Mouse (Mus musculus): ENCODE measurements at regions not wholly inside any gene's neighbourhood (a gene's known extent, or its start where the extent isn't known, plus 50 kb on each side); places are given as distances from the start of the nearest gene placed in this dataset.

DNA sequence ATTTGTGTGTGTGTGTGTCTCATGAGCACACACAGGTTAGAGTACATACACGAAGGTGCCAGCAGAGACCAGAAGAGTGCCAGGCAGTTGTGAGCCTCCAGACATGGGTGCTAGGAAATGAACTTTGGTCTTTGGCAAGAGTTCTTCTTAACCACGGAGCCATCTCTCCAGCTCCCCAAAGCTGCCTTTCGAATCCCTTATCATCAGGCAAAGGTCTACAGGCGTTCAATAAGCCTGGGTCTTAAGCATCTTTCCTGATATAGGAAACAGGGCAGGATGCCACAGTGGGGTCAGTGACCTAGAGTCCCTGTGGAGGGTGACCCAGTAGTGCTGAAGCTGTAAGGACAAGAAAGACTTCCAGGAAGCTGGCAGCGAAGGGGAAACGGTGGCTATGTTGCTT is 173.6 kb upstream of the Jmjd1c start:
- intact Hi-C loops (cut with DNase I): no loop called here

DNA sequence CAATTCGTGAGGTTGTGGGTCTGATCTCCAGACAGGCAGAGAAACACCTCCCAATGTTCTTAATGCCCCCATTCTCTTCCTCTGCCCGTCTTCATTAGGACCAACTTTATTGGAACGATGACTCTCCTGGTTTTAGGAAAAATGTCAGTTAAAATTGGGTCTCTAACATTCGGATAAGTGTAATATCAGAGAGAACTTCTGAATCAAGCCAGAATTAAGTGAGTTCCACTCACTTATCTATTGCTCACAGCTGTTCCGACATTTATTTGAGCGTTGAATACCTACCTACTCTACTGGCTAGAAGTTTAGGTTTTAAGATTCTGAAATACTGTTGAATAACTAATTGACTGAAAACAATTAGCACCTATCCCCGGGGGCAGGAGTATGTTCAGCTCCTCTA is 172.0 kb upstream of the Jmjd1c start:
- DNase-seq: no peak
- intact Hi-C loops (cut with DNase I): no loop called here

More for the DNA sequence above, 173.6 kb upstream of the Jmjd1c start:
- no peak for DNase-seq

DNA sequence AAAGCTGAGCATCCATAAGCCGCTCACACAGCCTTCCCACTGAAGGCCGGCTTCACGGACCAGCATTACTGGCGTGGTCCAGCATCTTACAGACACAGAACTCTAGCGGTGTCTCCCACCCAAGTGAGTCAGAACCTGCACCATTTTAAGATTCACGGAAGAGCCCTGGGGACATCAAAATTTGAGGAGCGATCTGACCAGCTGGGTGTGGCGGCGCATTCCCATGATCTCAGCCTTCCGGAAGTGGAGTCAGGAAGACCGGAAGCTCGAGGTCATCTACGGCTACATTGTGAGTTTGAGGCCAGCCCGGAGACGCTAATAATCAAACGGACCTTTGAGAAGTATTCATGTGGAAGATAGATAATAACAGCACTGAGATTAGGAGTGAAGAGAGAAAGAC is 171.5 kb upstream of the Jmjd1c start:
- intact Hi-C loops (cut with DNase I): no loop called here
- no peak for DNase-seq

DNA sequence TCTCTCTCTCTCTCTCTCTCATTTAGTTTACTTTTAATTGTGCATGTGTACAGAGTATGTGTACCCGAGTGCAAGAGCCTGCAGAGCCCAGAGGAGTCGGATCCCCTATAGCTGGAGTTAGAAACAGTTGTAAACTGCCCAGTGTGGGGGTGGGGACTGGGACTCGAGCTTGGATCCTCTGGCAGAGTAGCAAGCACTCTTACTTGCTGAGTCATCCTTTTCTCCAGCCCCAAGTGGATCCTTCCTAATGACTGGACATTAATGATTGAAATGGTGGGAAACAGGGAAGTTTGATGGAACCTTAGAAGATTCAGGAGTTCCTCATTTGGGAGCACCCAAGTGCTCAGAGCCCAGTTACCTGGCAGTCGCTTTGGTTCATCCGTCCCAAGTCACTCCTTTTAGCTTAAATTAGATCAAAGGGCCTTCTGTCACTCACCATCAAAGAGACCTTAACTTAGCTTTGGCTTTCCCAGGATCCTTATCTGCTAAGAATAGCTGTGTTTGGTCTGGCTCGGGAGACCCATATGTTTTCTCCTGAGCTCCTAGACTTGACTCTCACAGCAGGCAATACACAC is 170.3 kb upstream of the Jmjd1c start:
- intact Hi-C loops (cut with DNase I): no loop called here
- no peak for DNase-seq

DNA sequence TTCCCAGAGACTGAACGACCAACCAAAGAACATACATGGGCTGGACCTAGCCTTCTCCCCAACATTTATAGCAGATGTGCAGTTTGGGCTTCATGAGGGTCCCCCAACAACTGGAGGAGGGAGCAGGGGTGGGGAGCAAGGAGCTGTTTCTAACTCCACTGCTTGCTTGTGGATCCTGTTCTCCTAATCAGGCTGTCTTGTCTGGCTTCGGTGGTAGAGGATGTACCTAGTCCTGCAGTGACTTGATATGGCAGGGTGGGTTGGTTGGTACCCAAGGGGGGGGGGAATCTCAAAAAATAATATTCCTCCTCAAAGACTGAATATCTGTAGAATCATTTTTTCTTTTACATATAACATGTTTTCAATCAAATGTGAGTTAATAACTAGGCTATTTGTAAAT is 168.3 kb upstream of the Jmjd1c start:
- intact Hi-C loops (cut with DNase I): no loop called here
- no peak for DNase-seq

DNA sequence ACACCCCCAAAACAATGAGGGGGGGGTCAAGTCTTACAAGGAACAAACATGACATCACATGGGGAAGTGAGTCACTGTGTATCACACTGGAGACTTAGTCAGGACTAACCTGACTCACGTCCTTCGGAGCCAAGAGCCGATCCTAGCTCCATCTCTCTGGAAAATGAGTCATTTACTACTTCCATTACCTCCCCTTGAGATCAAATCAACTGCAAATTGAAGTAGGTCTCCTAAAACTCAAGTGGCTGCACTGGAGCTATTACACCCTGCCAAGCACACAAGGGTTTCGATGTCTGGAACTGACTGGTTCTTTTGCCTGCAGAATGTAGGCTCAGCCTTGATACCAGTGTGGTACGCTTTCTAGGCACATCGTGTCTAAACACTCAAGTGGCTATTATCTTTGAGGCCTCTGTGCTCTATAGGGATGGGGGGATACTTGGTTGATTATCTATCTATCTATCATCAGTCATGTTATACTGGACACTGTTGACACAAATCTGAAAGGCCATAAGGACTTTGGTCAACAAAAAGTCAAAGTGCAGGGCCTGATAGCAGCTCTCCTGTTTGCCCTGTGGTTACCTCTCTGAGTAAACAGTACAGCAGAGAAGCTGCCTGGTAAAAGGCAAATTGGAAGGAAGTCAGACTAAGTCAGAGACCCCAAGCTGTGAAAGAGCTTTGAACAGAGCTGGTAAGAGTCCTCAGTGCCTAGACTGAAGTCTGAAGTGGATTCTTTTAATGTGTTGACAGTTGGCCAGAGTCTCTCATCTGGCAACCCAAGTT is 167.5 kb upstream of the Jmjd1c start:
- peak in 1 of 2 experiments; percentile 36 for DNase-seq
- intact Hi-C loops (cut with DNase I): no loop called here

DNA sequence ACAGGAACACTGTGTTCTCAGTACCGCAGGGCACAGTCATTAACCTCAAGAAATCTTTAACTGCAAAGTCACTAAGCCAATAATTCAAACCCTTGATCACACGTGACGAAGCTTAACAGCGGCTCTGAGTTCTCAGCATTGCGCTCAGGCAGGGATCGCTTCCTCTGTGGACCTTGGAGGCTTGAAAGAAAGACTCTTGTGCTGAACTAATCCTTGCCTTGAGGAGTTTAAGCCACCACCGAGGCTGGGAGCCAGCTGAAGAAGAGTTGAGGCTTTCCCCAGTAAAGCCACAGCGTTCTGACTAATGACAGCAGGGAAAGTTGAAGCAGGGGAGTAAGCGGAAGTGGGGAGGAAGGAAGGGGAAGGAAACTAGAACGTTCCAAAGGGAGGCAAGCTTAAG is 165.4 kb upstream of the Jmjd1c start:
- intact Hi-C loops (cut with DNase I): no loop called here
- DNase-seq: no peak

DNA sequence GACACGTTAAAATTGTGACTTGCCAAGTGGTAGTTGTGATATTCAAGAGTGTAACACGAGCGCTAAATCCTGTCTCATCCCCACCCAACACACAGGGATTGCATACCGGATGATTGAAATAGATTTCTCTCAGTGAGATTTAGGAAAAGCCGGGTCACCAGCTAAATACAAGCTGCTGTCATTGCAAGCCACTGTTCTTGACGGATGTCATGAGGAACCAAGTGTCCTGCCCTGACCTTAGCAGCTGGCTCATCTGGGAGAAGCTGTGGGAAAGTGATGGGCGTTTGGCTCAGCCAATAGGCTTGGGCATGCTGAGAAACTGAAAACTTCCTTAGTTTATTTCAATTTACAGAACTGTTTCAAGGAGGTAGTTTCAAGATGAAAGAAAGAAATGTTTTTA is 164.4 kb upstream of the Jmjd1c start:
- intact Hi-C loops (cut with DNase I): no loop called here
- DNase-seq: peak in 1 of 2 experiments; percentile 50

DNA sequence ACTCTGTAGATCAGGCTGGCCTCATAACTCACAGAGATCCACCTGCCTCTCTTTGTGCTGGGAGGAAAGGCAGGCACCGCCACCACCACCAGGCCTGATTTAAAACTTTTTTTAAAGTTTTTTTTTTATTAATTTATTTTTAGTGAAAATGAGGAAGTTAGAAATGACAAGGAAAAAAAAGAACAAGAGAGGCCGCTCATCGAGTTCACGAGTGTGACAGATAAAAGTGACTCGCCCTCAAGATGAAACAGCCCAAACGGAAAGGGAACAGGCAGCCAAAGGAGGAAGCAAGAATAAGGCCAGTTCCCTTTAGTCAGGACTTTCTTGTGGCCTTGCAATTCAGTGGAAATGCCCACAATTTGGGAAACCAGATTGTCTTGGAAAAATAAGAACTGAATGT is 163.4 kb upstream of the Jmjd1c start:
- intact Hi-C loops (cut with DNase I): no loop called here
- no peak for DNase-seq

DNA sequence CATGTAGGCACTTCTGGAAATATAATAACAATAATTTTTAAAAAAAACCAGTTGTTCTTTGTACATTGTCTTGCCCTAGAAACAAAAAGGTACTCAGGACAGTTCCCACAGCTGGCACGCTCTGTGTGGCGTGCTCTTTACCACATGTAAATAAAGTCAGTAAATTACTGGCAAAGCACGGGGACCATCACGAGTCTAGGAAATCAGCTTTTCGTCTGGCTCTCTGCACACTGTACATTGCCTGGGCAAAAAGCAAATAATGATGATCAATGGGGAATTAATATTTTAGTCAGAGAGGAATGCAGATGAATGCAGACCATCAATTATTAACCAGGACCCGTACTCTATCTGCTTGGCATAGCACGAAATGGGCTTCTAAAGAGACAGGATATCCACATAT is 162.2 kb upstream of the Jmjd1c start:
- no peak for DNase-seq
- intact Hi-C loops (cut with DNase I): no loop called here

DNA sequence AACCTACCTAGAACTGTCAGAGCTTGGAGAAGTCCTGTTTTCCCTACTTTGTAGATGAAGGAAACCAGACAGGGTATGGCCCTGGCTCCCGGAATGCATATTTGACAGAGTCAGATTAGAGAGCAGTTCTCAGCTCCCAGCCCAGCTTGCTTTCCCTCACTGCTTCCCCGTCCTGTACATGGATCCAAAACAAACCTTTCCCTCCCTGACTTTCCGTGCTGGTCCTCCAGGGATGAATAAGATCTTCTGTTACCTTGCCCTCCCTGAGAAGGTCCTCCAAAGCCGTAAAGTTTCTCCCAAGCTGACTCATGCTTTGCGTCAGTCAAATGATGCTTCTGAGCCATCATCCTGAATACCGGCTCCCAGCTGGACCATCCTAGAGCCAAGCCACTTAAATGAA is 160.2 kb upstream of the Jmjd1c start:
- intact Hi-C loops (cut with DNase I): no loop called here
- no peak for DNase-seq

DNA sequence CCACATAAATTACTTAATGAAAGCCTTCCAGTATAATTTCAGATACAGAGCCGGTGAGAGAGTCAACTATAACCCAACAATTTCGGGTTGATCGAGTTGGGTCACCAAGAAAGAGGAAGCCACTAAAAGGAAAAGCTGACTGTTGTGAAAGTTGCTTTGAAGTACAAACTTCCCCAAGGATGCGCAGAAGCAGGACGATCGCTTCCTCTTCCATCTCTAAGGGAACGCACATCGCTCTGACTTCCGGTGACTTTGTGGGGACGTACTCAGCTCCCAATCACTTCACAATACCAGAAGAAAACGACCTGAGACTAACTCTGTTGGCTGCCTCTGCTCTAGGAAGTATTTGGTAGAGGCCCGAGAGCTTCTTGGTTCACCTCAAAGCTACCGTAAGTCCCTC is 158.8 kb upstream of the Jmjd1c start:
- intact Hi-C loops (cut with DNase I): no loop called here
- no peak for DNase-seq

DNA sequence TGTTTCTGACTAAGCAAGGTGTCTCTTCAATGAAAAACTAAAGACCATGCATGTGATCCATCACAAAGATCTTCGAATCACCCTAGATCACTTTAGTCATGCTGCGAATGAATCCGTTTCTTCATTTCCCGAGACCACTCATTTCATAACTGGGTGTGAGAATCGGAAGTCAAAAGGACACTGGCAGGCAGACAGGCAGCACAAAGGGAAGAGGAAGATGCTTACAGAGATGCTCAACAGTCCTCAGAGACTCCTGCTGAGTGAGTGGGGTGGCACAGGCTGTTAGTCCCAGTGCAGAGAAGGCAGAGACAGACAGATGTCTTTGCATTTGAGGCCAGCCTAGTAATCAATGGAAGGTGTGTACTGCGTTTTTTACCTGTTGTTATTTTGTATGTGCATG is 155.6 kb upstream of the Jmjd1c start:
- DNase-seq: no peak
- intact Hi-C loops (cut with DNase I): no loop called here

DNA sequence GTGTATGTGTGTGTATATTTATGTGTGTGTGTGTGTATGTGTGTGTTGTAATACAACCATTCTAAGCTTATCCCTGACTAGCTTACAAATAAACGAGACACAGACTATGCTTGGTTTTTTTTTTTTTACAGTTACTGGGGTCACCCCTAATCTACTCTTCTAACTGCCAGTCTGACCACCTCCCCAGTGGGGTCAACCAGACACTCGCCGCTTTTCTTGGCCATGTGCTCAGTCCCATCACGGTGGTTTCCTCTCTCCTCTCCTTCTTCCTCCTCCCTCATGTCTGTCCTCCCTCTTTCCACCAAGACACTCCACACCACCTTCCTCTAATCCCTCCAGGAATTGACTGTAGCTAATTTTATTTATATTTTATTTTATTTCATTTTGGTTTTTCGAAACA is 155.0 kb upstream of the Jmjd1c start:
- intact Hi-C loops (cut with DNase I): no loop called here

DNA sequence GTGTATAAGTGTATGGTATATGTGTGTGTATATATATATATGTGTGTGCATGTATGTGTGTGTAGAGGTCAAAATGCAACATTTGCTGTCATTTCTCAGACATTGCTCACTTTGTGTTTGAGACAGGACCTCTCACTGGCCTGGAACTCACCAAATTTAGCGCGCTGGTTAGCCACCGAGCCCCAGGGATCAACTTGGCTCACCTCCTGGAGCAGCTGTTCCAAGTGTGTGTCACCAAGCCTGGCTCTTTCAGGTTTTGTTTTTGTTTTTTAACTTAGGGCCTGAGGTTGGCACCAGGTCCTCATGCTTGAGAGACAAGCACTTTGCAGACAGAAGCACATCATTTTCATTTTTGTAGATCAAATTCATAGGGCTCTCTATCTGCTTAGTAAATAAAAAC is 154.0 kb upstream of the Jmjd1c start:
- DNase-seq: peak; percentile 58 to 64
- intact Hi-C loops (cut with DNase I): no loop called here

More for the DNA sequence above, 155.0 kb upstream of the Jmjd1c start:
- DNase-seq: no peak

DNA sequence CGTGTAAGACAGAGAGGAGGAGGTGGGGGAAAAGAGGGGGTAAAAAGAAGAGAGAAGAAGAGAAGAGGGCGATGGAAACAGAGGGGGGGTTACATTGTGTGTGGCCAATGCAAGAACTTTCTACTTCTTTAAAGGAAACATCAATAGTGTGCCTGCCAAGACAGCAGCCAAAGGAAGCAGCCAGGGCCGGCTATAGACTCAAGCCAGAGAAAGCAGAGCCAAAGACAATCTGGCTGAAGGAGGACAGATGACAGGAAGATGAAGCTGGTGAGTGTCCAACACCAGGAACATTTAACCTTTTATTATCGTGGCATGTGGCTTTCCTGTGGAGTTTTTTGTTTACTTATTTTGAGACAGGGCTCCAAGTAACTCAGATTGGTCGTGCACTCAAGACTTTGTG is 152.1 kb upstream of the Jmjd1c start:
- no peak for DNase-seq
- intact Hi-C loops (cut with DNase I): no loop called here

DNA sequence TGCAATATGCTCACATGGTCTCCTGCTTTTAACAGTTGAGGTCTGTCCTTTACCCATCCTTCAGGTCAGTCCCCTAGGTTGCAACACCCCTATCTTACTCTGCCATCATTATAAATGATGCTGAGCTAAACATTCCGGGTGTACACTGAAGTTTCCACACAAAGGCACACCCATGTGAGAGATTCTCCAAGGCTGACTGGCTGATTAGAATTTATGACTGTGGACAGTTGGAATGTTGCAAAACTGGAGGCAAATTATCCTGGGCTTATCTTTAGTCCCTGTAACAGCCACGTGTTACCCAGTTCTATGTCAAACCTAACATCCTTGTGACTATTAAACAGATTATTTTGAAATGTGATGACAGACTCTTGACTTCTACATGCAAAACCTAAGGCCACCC is 149.8 kb upstream of the Jmjd1c start:
- no peak for DNase-seq
- intact Hi-C loops (cut with DNase I): no loop called here

DNA sequence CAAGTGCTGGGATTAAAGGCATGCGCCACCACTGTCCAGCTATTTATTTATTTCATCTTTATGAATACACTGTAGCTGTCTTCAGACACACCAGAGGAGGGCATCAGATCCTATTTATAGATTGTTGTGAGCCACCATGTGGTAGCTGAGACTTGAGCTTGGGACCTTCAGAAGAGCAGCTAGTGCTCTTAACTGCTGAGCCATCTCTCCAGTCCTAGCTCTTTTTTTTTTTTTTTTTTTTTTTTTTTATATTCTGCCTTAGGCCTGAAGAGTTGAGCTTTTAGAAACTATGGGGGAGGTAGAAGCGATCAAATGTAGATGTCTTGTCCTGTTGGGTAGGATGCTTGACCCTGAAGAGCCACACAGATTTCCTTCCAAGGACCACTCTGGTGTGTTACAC is 147.6 kb upstream of the Jmjd1c start:
- intact Hi-C loops (cut with DNase I): no loop called here
- DNase-seq: no peak

DNA sequence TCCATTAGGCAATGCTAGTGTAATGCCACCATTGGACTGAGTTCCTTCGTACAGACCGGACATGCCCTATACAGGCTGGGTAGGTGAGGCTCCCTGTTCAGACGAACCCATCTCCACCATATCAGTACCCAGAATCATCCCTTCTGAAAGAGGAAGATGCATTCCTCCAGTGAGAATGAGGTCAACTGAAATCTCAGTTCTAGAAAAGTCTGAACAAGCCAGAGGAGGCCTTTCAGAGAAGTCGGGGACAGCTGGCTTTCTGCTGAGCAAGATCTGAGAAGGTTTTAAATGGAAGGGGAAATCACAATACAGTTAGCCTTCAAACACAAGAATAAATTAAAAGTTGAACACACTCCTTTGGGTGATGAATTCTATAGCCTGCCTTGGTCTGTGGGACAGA is 145.5 kb upstream of the Jmjd1c start:
- intact Hi-C loops (cut with DNase I): no loop called here
- no peak for DNase-seq

DNA sequence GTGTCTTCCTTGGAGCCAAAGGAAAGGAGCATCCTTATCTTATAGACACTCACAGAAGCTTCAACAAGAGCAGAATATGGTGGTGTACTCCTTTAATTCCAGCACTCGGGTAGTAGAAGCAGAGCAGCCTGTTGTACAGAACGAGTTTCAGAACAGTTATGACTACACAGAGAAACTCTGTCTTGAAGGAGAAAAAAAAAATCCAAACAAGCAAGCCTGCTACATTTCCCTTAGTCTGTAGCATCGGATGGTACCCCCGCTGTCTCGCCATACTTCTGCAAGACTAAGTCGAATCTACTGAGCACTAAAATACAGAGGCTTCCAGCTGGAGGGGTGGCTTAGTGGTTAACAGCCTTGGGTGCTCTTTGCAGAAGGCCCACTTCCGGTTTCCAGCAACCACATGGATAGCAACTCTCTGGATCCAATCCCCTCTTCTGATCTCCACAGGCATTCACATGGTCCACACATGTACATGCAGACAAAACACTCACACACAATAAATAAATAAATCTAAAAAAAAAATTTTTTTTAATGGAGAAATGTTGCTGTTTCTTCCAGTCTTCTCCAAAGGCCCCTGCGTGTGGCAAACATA is 144.6 kb upstream of the Jmjd1c start:
- intact Hi-C loops (cut with DNase I): no loop called here
- no peak for DNase-seq

DNA sequence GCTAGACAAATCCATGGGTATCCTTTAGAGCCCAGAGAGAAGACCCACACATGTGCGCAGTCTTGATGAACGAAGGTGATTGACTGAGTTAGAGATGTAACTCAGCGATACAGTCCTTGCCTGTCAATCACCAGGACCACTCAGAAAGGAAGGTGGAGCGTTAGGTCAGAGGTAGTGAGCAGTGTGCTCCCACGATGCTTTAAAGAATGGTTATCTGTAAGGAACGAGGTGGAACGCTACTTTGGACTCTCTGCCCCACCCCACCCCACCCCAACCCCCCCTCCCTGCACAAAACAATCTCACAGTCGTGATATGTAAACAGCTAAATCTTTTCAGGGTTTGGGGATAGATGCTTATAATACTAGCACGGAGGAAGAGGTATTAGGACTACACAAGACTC is 144.0 kb upstream of the Jmjd1c start:
- DNase-seq: no peak
- intact Hi-C loops (cut with DNase I): no loop called here

DNA sequence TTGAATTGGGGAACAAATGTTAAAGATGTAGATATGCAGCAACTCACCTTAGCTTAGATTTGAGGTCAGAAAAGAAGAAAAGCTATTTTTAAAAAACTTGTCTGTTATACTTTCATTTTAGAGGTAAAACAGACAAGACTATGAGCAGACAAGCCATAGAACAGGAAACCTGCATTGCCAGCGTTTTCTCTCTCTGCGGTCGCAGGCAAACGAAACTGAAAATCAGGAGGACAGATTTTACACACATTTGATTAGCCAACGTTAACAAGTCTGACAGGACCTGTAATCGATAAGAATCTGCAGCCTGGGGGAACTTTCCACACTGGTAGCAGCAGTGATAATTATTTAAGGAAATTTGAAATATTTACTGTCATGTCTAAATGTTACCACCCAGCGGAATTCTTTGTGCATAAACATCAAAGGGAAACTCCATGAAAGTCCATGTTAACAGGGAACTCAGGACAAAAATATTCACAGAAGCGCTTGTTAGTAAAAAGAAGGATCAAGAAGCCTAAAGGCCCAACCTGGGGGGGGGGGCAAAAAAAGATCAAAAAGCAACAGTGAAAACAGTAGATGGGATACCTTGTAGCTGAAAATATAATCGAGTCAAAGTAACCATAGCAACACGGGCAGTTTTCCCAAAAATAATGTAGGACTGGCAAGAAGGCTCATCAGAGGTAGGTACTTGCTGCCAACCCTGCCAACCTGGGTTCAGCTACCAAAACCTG is 142.5 kb upstream of the Jmjd1c start:
- DNase-seq: no peak
- intact Hi-C loops (cut with DNase I): no loop called here

Measured in gastrocnemius, postnatal 36 days (tissue).